Mouse (Mus musculus) liver, postnatal 0 days (tissue): ENCODE data around the gene Mthfd1l. TPM values are rescaled to one million over a fixed set of nuclear protein-coding genes. Genes with fewer than 3 reads are reported as not detected.

Experiments
- ATAC-seq: fragments of 200-750 bp; cut with Nextera tagmentation; 2 replicates; pipeline ENCODE4 v1.8.0; 2017; ENCODE audit warnings: mild to moderate bottlenecking, moderate library complexity
- DNase-seq: peaks from one replicate; pipeline ENCODE4 v3.0.0-alpha.2; 2016
- H3K27ac ChIP-seq: fragments of 300-500 bp; sonication (generic); 2 replicates; pipeline ENCODE4 v1.5.1; 2014; ENCODE audit warnings: antibody characterized with exemption, moderate library complexity, mild to moderate bottlenecking, low read depth
- H3K27me3 ChIP-seq: fragments of 300-500 bp; sonication (generic); 2 replicates; pipeline ENCODE4 v1.6.1; 2014; ENCODE audit warnings: low read length, control low read depth, mixed read lengths; ENCODE audit not compliant: insufficient read depth
- H3K36me3 ChIP-seq: fragments of 300-500 bp; sonication (generic); replicated peaks from 2 replicates; pipeline ENCODE4 v1.6.1; 2014; ENCODE audit warnings: mild to moderate bottlenecking, control low read depth, low read length, moderate library complexity, mixed read lengths; ENCODE audit not compliant: insufficient read depth
- H3K4me1 ChIP-seq: fragments of 300-500 bp; sonication (generic); 2 replicates; pipeline ENCODE4 v1.6.1; 2014; ENCODE audit warnings: antibody characterized with exemption, mild to moderate bottlenecking, control low read depth; ENCODE audit not compliant: insufficient read depth
- H3K4me2 ChIP-seq: fragments of 300-500 bp; sonication (generic); 2 replicates; pipeline ENCODE4 v1.6.1; 2014; ENCODE audit warnings: low read depth, mild to moderate bottlenecking, low read length, moderate library complexity, mixed read lengths
- H3K4me3 ChIP-seq: fragments of 300-500 bp; sonication (generic); 2 replicates; pipeline ENCODE4 v1.5.1; 2014; ENCODE audit warnings: low read depth, low read length
- H3K9ac ChIP-seq: fragments of 300-500 bp; sonication (generic); replicated peaks from 2 replicates; pipeline ENCODE4 v1.6.1; 2014; ENCODE audit warnings: mild to moderate bottlenecking, moderate library complexity
- H3K9me3 ChIP-seq: fragments of 300-500 bp; sonication (generic); 2 replicates; pipeline ENCODE4 v1.6.1; 2016; ENCODE audit warnings: mild to moderate bottlenecking, control low read depth, low read length, mixed read lengths
- CTCF ChIP-seq: sonication (generic); IDR thresholded peaks from 2 replicates; pipeline ENCODE4 v1.5.1; 2016; ENCODE audit warnings: antibody characterized with exemption, low read depth
- EP300 ChIP-seq: IDR thresholded peaks from 2 replicates; pipeline ENCODE4 v1.6.1; 2016; ENCODE audit warnings: antibody characterized with exemption, low read depth, mild to moderate bottlenecking
- WGBS: fragments of 180-500 bp; shearing (Covaris S2); extraction: QIAGEN DNeasy Blood & Tissue Kit; methylation state at CpG from one replicate; pipeline ENCODE4 v1.1.7; 2014; ENCODE audit not compliant: insufficient replicate concordance; 5-methylcytosine and 5-hydroxymethylcytosine counted together
- polyA plus RNA-seq: library from polyadenylated mRNA; unstranded; fragments of >200 nt; fragmentation: Nextera tagmentation; extraction: Ambion mirVana; gene quantifications from 2 replicates; pipeline ENCODE4 v1.2.1, GENCODE M21; 2015

Mthfd1l gene
- polyA plus RNA-seq, 1 experiment from 2014 or later: 8.4 TPM

DNA sequence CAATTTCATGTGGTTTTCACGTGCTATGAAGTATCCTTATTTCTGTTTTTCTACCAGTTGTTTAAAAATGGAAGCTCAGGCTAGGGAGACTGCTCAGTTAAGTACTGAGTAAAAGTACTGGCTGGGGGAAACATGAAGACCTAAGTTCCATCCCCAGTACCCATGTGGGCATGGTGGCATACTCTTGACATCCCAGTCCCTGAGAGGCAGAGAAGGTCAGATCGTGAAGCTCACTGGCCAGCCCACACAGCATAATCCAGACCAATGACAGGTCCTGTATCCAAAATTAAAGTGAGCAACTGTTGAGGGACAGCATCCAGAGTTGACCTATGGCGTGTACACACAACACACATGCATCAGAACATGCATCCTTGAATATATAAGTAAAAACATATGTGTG lies 1.5 kb downstream of the Mthfd1l start:
- Histone ChIP-seq H3K27ac (peak overlapping the region; percentile 96), H3K27me3 (no peaks in the 10 kb centered on the region), H3K4me1 (peaks cover 46% of the 10 kb centered on the region), H3K9me3 (no peaks in the 10 kb centered on the region), H3K9ac (peak overlapping the region; percentile 77; the same call in 1 of the 2 replicates), H3K36me3 (peaks cover 3% of the 10 kb centered on the region; the same call in 1 of the 2 replicates), H3K4me3 (peak overlapping the region; percentile 71), H3K4me2 (peak overlapping the region; percentile 98)
- DNase-seq (no peak), ATAC-seq (no peak)
- TF ChIP-seq CTCF (no peak), EP300 (no peak)
- 68% methylated on average over 3 of the region's 3 CpGs for WGBS

DNA sequence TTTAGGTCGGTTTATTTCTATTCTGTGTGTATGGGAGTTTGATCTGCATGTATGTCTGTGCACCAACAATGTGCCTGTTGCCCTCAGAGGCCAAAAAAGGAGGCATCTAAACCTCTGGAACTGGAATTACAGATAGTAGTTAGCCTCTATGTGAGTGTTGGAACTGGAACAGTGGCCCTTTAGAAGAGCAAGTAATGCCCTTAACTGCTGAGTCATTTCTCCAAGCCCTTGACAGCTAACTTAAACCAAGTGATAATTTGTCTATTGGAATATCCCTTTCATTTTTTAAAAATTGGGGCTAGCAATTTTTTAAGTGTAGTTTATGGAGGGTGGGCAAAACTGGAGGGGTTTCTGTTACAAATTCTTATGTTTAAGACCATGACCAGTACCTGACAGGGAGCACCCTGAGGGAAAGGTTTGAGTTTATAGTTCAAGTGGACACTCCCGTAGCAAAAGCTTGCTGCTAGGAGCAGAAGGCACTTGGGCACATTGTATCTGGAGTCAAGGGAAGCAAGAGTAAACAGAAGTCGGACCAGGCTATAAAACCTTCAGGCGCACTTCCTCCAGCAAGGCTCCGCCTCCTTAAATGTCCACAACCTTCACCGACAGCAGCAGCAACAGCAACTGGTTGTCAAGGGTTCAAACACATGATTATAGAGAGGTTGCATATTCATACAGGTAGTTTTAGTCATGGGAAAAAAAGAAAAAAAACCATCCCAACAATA lies 3.1 kb downstream of the Mthfd1l start:
- Histone ChIP-seq H3K27ac (peak overlapping the region; percentile 96), H3K4me3 (no peak overlapping the region), H3K9me3 (no peaks in the 10 kb centered on the region), H3K9ac (no peak overlapping the region), H3K27me3 (no peaks in the 10 kb centered on the region), H3K4me1 (peaks cover 46% of the 10 kb centered on the region), H3K4me2 (peak overlapping the region; percentile 98), H3K36me3 (peaks cover 15% of the 10 kb centered on the region)
- DNase-seq (no peak), ATAC-seq (no peak)
- WGBS: 34% methylated on average over 6 of the region's 6 CpGs
- no peak for TF ChIP-seq EP300
- TF ChIP-seq CTCF: no peak

DNA sequence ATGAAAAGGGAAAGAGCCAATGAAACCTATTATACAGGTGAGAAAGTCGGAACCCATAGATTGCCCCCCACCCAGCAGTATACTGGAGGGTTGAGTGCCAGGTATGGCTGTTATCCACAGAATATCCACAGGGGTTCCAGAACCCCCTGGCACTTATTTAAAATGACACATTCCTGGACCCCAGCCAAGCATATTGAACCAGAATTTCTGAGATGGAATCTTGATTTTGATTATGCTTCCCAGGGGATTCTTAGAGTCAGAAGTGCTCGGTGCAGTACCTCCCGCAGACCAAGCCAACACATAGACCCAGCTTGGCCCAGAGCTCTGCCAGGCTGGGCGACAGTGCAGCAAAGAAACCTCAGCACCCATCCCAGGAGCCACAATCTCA lies 3.7 kb downstream of the Mthfd1l start:
- ATAC-seq (no peak), DNase-seq (no peak)
- no peak overlapping the region for H3K9ac ChIP-seq
- WGBS: 79% methylated on average over 4 of the region's 4 CpGs
- H3K4me2 ChIP-seq: no peak overlapping the region
- H3K36me3 ChIP-seq: peaks cover 19% of the 10 kb centered on the region
- no peaks in the 10 kb centered on the region for H3K27me3 ChIP-seq
- no peak for TF ChIP-seq CTCF
- TF ChIP-seq EP300: no peak
- peak overlapping the region; percentile 96 for H3K27ac ChIP-seq
- peaks cover 46% of the 10 kb centered on the region for H3K4me1 ChIP-seq
- no peak overlapping the region for H3K4me3 ChIP-seq
- no peaks in the 10 kb centered on the region for H3K9me3 ChIP-seq

- H3K27me3 ChIP-seq: no peaks in the 10 kb centered on the region
- peak; percentile 67 for ATAC-seq
- no peak overlapping the region for H3K9ac ChIP-seq
- TF ChIP-seq EP300 (no peak), CTCF (no peak)
- peaks cover 36% of the 10 kb centered on the region for H3K4me1 ChIP-seq
- H3K4me2 ChIP-seq: no peak overlapping the region
- no peak for DNase-seq
- H3K4me3 ChIP-seq: no peak overlapping the region
- H3K9me3 ChIP-seq: no peaks in the 10 kb centered on the region
- peaks cover 31% of the 10 kb centered on the region for H3K36me3 ChIP-seq
- WGBS: 64% methylated on average over 3 of the region's 3 CpGs
- H3K27ac ChIP-seq: peak overlapping the region; percentile 46
Observed at GRCm38 (mm10) chr10:3978326-3978725, 5.4 kb downstream of the Mthfd1l start.

- Histone ChIP-seq H3K4me1 (peaks cover 36% of the 10 kb centered on the region), H3K9ac (no peak overlapping the region), H3K4me2 (no peak overlapping the region), H3K27me3 (no peaks in the 10 kb centered on the region), H3K9me3 (no peaks in the 10 kb centered on the region), H3K36me3 (peaks cover 37% of the 10 kb centered on the region), H3K27ac (peak overlapping the region; percentile 46), H3K4me3 (no peak overlapping the region)
- 89% methylated on average over 5 of the region's 5 CpGs for WGBS
- DNase-seq (no peak), ATAC-seq (peak; percentile 14; the same call in 1 of the 2 replicates)
- TF ChIP-seq CTCF (no peak), EP300 (no peak)
Observed at GRCm38 (mm10) chr10:3978792-3979488, 6.0 kb downstream of the Mthfd1l start.

- H3K36me3 ChIP-seq: peaks cover 45% of the 10 kb centered on the region
- peaks cover 26% of the 10 kb centered on the region for H3K4me1 ChIP-seq
- no peaks in the 10 kb centered on the region for H3K9me3 ChIP-seq
- DNase-seq (no peak), ATAC-seq (no peak)
- H3K4me2 ChIP-seq: no peak overlapping the region
- WGBS: 84% methylated on average over 4 of the region's 4 CpGs
- H3K27me3 ChIP-seq: no peaks in the 10 kb centered on the region
- no peak overlapping the region for H3K4me3 ChIP-seq
- H3K27ac ChIP-seq: no peak overlapping the region
- TF ChIP-seq EP300: no peak
- no peak for TF ChIP-seq CTCF
- H3K9ac ChIP-seq: no peak overlapping the region
Observed at GRCm38 (mm10) chr10:3980231-3980630, 7.3 kb downstream of the Mthfd1l start.
